Mouse (Mus musculus) erythroid progenitor cell, adult 5-6 weeks (primary cell): ENCODE data around the gene Slc25a44. TPM values are rescaled to one million over a fixed set of nuclear protein-coding genes. Genes with fewer than 3 reads are reported as not detected.
"Not testable (repeated sequence)": the region's sequence is repeated elsewhere in the genome, so short reads cannot be mapped to it uniquely, and the experiment has no call there.

Source experiments
- ATAC-seq: replicated peaks from 2 replicates; pipeline ENCODE4 v1.8.0; 2016; ENCODE audit warnings: moderate number of reproducible peaks, mild to moderate bottlenecking, moderate TSS enrichment, inconsistent platforms; ENCODE audit not compliant: poor library complexity, low FRiP score, severe bottlenecking
- total RNA-seq, 2 experiments: library from RNA; stranded (forward) in 1 of 2; stranded (reverse) in 1 of 2; fragments of 150-400 nt in 1 of 2; fragments of 186-747, 209-891 nt in 1 of 2; gene quantifications; 2 replicates each; pipeline versions ENCODE4 v1.2.3 to v1.2.4; 2015 to 2017; ENCODE audit warnings: low replicate concordance in 2 of 2

The Slc25a44 gene
- total RNA-seq, 2 experiments from 2014 or later = 34.0 to 40.5 TPM

DNA sequence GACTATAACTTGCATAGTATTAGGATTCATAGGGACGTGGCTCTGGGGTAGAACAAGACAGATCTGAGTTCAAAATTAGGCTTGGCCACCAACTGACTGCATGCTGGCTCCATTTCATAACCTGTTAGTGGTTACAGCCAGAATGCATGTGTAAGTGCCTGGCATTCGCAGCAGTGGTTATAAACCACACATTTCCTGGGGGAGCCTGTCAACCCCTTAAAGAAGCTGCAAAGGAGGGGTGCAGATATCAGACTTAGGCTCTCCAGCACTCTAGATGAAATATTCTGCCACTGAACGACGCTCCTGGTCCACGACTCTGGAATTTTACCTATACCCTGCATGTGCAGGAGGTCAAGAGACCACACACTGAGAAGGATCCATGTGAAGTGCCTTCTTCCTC is 27.3 kb upstream of the Slc25a44 start:
- ATAC-seq = no peak

DNA sequence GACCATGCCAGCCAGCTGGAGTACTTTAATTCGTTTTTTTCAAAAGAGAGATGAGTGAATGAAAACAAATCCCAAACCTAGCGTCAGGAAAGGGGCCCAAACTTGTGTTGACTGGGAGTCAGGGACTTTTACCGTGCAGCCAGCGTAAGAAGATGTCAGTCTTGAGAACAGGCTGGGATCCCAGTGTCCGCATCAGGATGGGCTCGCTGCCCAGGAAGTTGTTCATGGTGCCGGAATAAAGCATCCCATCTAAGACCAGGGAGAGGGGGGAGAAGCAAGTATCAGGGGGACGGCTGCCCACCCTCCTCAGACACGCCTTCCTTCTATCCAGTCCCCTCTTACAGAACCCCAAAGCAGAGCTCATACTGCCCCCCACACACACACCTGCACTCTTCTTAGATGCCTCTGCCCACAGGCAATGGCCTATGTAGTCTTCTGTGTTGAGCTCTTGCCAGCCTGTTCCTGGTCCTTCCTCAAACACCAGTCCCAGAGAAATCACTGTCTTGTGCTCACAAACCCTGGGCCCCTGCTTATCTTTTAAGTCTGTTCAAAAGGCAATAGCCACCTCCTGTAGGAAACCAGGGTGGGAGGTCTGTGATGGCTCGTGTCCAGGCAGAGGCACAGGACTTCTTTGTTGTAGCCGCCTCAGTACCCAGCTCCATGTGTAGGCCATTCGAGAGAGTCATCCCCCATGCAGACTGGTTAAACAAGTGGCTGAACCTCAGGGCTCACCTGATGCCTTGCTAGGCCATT is 25.6 kb upstream of the Slc25a44 start:
- no peak for ATAC-seq

DNA sequence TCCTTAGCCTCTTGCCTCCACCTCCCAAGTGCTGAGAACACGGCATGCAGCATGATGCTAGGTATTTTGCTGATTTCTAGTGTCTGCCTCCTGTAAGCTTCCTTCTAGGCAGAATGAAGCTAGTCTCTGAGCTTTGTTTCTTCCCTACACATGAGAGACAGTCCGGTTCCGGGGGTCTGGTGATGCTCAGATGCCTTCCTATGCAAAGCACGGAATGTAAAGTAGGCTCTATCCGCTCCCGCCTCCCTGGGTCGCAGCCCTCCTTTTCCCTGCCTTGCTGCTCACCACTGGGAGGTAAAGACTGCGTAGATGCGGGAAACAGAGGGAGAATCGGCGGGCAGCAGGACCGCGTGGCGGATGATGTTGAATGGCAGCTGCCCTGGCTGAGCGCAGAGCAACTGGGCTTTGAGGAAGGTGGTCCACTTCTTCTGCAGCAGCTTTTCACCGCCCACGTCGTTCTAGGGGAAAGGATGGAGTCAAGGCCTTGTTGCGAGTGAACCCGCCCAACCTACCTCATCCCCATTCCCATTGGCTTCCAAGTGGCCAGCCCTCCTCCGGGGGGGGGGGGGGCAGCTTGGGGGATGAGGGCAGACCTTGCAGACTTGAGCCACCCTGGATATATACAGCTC is 24.6 kb upstream of the Slc25a44 start:
- no peak for ATAC-seq

DNA sequence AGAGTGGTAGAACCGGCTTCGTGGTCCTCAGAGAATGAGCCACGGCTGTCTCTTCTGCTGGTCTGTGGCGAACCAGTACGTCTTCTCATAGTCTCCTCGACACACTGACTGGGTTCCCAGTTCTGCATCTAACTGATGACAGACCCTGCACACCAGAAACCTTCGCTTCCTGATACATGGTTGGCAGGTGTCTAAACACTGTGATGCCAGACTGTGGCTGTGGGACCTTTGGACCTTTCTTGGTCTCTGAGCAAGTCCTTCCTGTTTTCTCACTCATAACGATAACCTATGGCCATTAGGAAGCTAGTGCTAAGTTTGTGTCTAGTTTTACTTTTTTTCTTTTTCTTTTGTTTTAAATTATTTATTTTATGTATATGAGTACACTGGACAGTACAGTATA is 23.5 kb upstream of the Slc25a44 start:
- no peak for ATAC-seq

DNA sequence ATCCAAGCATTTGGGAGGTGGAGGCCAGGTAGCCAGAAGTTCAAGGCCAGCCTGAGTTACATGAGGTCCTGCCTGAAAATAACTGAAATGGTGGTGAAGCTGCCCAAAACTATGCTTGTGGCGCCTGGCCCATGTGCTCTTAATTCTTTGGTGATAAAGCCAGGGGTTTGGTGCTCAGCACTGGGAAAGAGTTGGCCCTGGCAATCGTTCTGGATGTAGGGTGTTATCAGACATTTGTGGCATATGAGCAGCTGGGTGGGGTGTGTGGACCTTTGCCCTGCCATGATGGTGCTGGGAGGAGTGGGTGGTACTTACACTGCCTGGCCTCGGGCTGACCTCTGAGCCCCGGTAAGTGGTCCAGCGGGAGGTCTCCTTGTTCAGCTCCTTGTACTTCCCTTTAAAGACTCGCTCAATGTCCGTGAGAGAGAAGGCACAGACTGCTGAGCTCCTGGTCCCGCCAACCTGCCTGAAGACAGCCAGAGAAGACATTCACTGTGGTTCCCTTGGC is 22.8 kb upstream of the Slc25a44 start:
- no peak for ATAC-seq

DNA sequence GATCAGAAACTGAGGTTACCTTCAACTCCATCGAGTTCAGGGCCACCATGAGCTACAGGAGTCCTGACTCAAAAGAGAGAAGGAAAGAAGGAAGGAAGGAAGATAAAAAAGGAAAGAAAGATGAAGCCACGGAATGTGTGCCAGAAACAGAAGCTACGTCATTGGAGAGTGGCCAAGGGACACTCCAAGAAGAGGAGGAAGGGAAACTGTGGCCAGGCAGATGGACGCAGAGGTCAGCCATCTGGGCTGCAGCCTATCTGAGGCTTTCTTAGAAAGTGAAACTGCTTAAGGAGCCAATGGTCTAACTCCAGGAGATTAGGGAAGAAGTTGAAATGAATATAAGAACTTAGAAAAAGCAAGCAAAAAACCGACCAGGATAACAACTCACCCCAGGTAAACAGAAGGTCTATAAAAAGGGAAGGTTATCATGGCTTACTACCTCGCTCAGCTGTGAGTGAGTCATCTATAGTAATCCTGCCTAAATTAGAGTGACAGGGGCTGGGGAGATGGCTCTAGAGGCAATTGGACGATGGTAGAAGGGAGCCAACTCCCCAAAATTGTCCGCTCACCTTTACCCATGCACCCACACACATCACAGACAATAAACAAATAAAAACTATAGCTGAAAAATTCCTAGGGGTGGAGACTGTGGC is 21.7 kb upstream of the Slc25a44 start:
- ATAC-seq = no peak

DNA sequence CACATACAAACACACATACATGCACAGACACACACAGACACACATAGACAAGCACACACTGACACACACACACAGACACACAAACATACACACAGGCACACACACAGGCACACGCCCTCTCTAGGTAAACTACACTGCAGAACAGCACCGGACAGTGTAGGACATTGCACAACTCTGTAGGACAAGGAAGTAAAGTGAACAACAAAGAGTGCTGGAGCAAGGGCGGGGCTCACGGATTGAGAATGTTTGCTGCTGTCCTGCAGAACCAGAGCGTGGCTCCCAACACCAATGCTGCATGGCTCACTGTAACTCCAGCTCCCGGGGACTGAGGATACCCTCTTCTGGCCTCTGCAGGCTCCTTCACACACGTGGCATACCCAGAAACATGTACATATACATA is 17.9 kb upstream of the Slc25a44 start:
- no peak for ATAC-seq

DNA sequence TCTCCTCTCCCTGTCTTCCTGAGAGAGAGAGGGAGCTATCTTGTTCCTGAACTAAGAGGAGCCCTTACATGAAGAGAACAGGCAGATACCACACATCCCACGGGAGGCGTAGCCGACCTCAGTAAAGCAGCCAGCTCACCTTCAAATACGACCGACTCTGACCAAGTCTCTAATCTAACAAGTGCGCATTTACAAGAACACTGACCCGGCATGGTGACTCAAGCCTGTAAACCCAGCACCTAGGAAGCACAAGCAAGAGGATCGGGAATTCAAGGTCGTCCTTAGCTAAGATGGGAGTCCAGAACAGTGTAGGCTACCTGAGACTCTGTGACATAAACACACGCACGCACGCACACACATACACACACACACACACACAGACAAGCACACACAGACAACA is 17.5 kb upstream of the Slc25a44 start:
- ATAC-seq = no peak

DNA sequence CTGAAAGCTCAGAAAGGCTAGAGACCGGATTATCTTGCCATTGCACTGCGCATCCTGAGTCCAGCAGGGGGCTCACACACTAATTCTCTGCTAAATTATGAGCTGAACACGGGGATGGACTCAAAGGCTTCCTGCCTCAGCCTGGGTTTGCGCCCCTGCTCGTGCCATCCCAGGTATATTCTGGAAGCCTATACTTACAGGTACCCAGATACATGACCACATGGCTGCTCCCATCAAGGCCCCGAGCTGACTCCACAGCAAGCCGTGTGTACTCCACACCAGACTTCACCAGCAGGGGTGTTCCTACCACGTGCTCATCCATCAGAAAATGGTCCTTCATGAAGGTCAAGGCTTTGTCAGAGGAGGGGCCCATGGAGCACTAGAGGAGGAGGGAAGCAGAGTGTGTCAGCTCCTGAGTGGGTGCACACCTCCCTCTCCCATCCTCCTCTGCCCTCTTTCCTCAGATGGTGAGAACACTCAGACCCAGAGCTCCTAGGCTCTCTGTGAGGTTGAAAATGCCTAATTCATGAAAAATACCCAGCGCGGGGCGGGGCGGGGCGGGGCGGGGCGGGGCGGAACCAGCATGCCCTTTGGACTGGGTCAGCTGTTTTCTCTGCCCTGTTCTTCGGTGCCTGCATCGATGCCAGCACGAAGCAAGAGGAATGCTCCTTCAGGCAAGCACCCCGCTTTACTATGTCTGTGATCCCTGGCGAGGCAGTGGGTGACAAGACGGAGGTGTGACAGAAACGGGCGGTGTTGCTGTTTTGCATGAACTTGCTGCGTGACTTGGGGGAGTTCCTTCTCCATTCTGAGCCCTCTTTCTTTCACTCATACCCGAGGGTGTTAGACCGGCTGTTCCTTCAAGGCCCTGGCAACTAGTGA is 15.8 kb upstream of the Slc25a44 start:
- ATAC-seq = no peak

DNA sequence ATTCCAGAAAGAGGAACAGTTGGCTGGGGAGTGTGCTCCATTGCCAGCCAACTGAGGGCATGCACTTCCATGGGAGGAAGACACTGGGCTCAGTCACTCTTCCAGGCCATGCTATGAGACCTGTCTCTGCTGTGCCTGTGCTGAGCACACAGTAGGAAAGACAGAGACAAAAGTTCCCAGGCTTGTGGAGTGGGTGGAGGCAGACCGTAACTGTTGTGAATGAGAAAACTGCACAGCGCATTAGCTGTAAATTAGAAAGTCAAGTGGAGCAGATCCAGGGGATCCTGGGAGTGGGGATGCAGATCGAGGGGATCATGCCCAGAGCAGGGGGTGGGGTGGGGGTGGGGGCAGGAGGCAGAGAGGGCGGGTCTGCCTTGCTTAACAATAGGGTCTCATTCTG is 14.6 kb upstream of the Slc25a44 start:
- no peak for ATAC-seq

DNA sequence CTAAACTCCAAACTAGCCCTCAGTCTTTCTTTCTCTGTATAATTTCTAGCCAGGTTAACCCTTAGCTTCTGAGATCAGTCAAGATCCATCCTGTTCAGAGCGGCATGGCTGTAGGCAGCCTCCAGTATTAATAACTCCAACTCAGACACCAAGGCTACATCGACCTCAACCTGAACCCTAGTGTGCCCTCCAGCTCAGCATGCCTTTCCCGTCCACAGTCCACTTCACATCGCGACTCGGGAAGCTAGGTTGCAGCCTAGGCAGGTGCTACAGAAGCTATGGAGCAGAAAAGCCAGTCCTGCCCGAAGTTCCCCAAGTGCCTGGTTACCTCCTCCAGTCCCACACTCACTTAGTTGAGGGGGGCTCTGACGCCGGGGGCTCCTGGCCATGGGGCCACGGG is 12.5 kb upstream of the Slc25a44 start:
- ATAC-seq = no peak

DNA sequence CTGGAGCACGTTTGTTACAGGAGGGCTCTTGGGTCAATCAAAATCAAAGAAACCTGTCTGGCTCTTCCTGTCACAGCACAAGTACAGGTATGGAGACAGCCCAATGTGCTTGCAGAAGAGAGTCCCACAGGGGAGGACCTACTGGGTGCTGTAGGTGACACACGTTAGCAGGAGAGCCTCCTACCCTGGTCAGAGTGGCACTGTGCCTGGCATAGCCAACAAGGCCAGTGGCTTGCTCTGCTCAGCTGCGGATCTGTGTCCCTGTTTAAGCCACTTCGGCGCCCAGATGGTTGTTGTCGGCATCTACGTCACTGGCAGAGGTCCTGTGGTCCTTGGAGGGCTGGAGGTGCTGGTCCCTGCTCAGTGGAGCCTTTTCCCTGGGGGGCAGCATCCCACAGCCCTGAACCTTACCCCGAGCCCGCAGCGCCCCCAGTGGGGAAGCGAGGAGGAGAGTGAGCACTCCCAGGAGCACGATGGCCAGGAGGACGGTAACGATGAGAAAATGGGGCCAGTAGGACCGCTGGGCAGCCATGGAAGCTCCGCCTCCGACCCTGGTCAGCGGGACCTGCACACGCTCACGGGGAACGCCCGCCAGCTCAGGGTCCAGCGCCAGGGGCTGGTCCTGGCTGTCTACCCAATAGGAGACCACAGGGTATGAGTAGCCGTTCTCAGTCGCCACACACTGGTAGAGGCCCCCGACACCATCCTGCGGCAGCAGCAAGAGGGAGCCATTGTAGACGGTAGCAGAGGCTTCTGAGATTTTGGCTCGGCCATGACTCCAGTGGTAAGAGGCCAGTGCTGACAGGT is 11.7 kb upstream of the Slc25a44 start:
- peak; percentile 71 for ATAC-seq

DNA sequence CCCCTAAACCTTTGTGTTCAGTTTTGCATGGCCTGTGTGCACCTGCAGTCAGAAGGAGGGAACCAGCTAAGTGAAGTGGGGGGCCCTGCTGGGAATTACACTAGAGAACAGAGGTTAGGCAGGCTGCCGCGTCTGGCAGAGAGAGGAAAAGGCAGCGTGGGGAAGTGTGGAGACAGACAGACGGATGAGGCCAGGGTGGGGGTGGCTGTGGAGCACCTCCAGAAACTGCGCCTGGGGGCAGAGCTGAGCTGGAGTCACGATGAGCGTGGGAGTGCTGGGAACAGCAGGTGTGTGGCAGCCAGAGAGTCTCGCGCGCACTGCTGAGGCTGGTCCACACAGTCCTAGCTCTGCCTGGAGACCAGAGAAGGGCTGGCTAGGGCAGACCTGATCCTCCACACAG is 10.6 kb upstream of the Slc25a44 start:
- no peak for ATAC-seq

DNA sequence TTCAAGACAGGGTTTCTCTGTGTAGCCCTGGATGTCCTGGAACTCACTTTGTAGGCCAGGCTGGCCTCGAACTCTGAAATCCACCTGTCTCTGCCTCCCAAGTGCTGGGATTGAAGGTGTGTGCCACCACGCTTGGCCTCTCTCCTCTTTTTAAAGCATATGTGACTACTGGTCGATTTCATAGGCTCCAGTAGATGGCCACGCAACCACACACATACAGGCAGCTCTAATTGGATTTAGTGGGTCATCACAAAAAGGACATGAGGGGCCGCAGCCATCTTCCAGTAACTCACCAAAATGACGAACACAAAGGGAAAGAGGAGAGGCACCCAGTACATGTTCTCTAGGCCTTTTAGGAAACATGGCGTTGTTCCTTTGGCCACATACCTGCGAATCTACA is 3.7 kb upstream of the Slc25a44 start:
- not testable (repeated sequence) for ATAC-seq

DNA sequence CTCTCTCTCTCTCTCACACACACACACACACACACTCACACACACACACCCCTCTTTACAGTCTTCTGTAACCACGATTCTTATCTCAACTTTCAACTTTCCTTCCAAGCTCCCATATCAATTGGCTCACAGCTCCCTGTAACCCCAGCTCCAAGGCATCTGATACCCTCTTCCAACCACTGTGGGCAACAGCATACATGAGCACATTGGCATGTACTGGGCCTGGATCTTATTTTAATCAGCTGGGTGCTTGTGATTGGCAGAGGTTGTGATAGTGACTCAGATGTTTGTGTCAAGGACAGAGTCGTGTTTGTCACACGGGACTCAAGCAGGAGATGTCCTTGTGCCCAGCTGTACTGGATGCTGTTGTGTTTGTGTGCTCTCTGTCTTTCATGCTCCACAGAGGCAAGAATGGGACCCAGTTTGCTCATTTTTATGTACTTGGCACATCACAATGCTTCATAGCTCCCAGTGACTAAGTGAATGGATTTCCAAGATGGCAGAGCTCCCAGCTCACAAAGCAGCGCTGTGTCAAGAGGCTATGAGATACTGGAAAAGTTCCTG is 2.5 kb upstream of the Slc25a44 start:
- no peak for ATAC-seq

DNA sequence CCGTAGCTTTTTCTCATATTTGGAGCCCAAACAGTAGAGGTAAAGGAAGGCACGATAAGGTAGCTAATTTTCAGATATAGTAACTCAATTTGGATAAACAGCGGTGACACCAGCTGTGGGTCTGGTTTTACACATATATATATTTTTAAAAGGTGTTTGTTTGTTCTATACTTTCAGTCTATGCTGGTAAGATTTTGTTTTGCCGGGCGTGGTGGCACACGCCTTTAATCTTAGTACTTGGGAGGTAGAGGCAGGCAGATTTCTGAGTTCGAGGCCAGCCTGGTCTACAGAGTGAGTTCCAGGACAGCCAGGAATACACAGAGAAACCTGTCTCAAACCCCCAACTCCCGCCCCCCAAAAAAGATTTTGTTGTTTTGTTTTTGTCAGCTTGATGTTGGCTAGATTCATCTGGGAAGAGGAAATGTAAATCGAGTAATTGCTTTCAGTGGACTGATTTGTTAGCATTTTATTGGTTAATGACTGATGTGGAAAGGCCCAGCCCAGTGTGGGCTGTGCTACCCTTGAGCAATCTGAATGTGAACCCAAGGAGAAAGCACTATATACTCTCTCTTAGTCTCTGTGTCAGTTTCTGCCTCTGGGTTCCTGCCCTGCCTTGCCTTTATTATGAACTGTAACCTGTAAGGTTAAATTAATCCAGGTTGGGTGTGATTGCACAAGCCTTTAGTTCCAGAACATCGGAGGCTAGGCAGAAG is 925 bp upstream of the Slc25a44 start:
- no peak for ATAC-seq

DNA sequence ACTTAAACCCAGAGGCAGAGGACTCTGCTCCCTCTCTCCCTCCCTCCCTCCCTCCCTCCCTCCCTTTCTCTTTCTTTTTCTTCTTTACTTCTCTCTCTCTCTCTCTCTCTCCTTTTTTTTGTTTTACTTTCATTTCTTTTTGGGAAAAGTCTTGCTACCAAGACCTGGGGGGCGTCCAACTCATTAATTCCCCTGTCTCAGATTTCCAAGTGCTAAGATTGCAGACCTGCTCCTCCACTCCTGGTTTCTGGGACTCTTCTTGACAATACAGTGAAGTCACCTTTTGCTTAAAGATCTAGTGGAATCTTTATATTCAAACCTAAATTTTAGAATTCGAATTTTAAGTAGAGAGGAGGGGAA is 371 bp upstream of the Slc25a44 start:
- no peak for ATAC-seq

DNA sequence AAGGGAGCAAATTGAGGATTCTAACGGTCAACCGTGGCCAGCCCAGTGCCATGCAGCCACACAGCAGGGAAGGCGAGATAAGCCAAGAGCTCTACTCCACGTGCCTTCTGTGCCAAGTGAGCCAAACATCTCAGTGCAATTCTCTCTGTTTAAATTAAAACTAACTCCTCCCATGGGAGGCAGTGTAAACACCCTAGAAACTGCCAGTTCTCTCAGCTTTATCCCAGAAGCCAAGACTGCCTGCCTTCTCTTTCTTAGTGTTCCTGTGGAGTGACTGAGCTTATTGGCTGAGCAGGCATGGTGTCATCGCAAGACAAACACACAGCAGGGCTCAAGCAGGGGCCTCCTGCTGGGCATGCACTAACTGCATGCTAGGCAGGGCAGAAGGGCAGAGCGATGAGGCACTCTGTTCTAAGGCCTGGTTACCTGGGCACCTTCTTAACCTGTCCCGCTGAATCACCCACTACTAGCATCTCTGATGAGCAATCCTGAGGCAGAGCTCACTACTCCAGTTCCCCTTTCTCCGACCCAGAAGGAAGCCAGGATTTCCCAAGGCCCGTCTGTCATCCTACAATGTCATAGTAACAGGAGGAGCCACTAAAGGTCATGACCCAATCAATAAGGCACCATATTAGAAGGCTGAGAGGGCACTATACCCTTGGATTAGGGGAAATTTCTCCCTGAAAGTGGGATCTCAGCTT is 2.8 kb downstream of the Slc25a44 start:
- peak; percentile 77 for ATAC-seq
